Mouse (Mus musculus) liver, postnatal 0 days (tissue): ENCODE results near the gene Miox.

Source experiments
- CTCF ChIP-seq: sonication (generic); IDR thresholded peaks from 2 replicates; pipeline ENCODE4 v1.5.1; 2016; ENCODE audit warnings: antibody characterized with exemption, low read depth
- EP300 ChIP-seq: IDR thresholded peaks from 2 replicates; pipeline ENCODE4 v1.6.1; 2016; ENCODE audit warnings: antibody characterized with exemption, low read depth, mild to moderate bottlenecking

GRCm38 (mm10) chr15:89305966-89306365, 28.2 kb upstream of the Miox start:
- TF ChIP-seq EP300 (no peak), CTCF (no peak)
